ENCODE assay signal across 8 mouse cellular contexts in the genomic region with DNA sequence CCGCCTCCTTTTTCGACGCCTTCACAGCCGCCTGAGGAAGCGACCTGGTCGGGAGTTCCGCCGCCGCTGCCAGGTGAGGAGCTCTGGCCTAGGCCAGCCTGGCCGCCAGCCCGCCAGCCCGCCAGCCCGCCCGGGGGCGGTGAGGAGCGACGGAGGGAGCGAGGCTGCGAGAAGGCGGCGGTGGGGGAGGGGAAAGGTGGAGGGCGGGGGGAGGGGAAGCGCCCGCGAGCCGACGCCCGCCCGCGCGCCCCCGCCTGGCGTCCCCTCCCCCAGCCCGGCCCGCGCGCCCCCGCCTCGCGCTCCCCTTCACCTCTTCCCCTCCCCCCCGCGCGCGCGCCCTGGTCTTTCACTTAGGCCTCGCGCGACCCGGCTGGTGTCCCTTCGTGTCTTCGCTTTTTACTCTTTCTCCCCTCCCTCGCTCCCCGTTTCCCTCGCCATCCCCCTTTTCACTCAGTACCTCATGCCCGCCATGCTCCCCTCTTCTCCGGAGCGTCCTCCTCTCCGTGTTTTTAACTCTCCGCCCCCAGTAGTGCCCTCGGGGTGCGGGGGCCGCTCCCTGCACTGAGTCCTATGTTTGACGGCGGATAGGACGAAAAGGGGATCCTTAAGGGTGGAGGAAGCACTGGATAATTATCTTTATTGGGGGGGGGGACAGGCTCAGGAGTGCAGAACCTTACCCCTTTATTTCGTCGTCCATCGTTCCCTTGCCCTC. TPM values are rescaled to one million over a fixed set of nuclear protein-coding genes. Genes with fewer than 3 reads are reported as not detected.
A peak's percentile ranks its signal among the peaks of the same experiment; 100 is the strongest.
DNase-seq lines count a peak whose midpoint lies in the region; ATAC-seq and TF ChIP-seq lines count a peak whose summit lies in the region.

No protein-coding gene starts in this region.

- H3K4me1 ChIP-seq in cerebellum, adult 2 months (ENCODE audit: control insufficient read depth, insufficient read depth, low read length): no peaks in the 10 kb centered on the region; the same call in 1 of the 2 replicates
- H3K4me1 ChIP-seq in forebrain, embryonic 16.5 days (replicated peaks; ENCODE audit: control insufficient read depth, insufficient read depth, low read length): peaks cover 15% of the 10 kb centered on the region
- peaks cover 40% of the 10 kb centered on the region for H3K4me1 ChIP-seq in hindbrain, embryonic 13.5 days (replicated peaks)
- peaks cover 22% of the 10 kb centered on the region for H3K4me1 ChIP-seq in midbrain, embryonic 10.5 days

- H3K27me3 ChIP-seq in cerebellum, adult 2 months (ENCODE audit: control insufficient read depth, insufficient read depth, low read length): no peaks in the 10 kb centered on the region
- no peaks in the 10 kb centered on the region for H3K27me3 ChIP-seq in forebrain, embryonic 16.5 days (replicated peaks; ENCODE audit: control insufficient read depth, insufficient read depth, low read length)
- H3K27me3 ChIP-seq in hindbrain, embryonic 13.5 days: no peaks in the 10 kb centered on the region
- no peaks in the 10 kb centered on the region for H3K27me3 ChIP-seq in midbrain, embryonic 10.5 days (ENCODE audit: low read depth, poor library complexity, severe bottlenecking)

- intact Hi-C loops in left cerebral cortex, postnatal 14 days (cut with DNase I): loop anchor here (5.0 kb wide), 1 partner anchor 79 kb away; no protein-coding TSS in a partner anchor

- H3K4me2 ChIP-seq in forebrain, embryonic 16.5 days (ENCODE audit: low read length): peak overlapping the region; percentile 77
- peak overlapping the region; percentile 93 for H3K4me2 ChIP-seq in hindbrain, embryonic 13.5 days

- no peak for TF ChIP-seq CTCF in cerebellum, adult 2 months (IDR thresholded peaks at IDR 0.05; ENCODE audit: borderline replicate concordance, insufficient read depth, low read depth, low read length)

- peak; percentile 74 for DNase-seq in CD4-positive, CD25-positive, alpha-beta regulatory T cell, adult 2 months (ENCODE audit: low read depth, low spot score)
- DNase-seq in cerebellum, adult 2 months: peak; percentile 56 to 62
- DNase-seq in left cerebral cortex, postnatal 14 days (ENCODE audit: low spot score in 2 of 2): peak; percentile 54 to 59
- peak; percentile 85 for DNase-seq in midbrain, embryonic 10.5 days (ENCODE audit: low spot score)
- DNase-seq in spleen, postnatal 10 days (ENCODE audit: low spot score in 2 of 2): peak; percentile 60 to 84

- H3K36me3 ChIP-seq in forebrain, embryonic 16.5 days (ENCODE audit: control insufficient read depth, insufficient read depth): no peaks in the 10 kb centered on the region
- no peaks in the 10 kb centered on the region for H3K36me3 ChIP-seq in hindbrain, embryonic 13.5 days
- peaks cover 34% of the 10 kb centered on the region for H3K36me3 ChIP-seq in midbrain, embryonic 10.5 days

- H3K9ac ChIP-seq in forebrain, embryonic 16.5 days (replicated peaks; ENCODE audit: low read depth, low read length): peak overlapping the region; percentile 85
- peak overlapping the region; percentile 92 for H3K9ac ChIP-seq in hindbrain, embryonic 13.5 days

- TF ChIP-seq POLR2A in cerebellum, adult 2 months (IDR thresholded peaks at IDR 0.05; ENCODE audit: borderline replicate concordance, insufficient read depth, low read length): no peak

- H3K9me3 ChIP-seq in forebrain, embryonic 16.5 days (ENCODE audit: control insufficient read depth, low read length): no peaks in the 10 kb centered on the region
- H3K9me3 ChIP-seq in hindbrain, embryonic 13.5 days: no peaks in the 10 kb centered on the region
- no peaks in the 10 kb centered on the region for H3K9me3 ChIP-seq in midbrain, embryonic 10.5 days (replicated peaks)

- WGBS in cerebellum, adult 2 months: 2% methylated on average over 63 of the region's 68 CpGs
- WGBS in forebrain, embryonic 16.5 days: under 1% methylated on average over 25 of the region's 68 CpGs
- whole genome bisulfite sequencing in hindbrain, embryonic 13.5 days: under 1% methylated on average over 23 of the region's 68 CpGs
- WGBS in midbrain, embryonic 10.5 days: under 1% methylated on average over 50 of the region's 68 CpGs

- H3K27ac ChIP-seq in cerebellum, adult 2 months (ENCODE audit: insufficient read depth, low read length): peak overlapping the region; percentile 82; the same call in 1 of the 2 replicates
- H3K27ac ChIP-seq in forebrain, embryonic 16.5 days (ENCODE audit: low read length): peak overlapping the region; percentile 96
- peak overlapping the region; percentile 97 for H3K27ac ChIP-seq in hindbrain, embryonic 13.5 days
- H3K27ac ChIP-seq in midbrain, embryonic 10.5 days (replicated peaks): peak overlapping the region; percentile 99

- H3K4me3 ChIP-seq in cerebellum, adult 2 months (replicated peaks; ENCODE audit: insufficient read depth, low read depth, low read length): peak overlapping the region; percentile 94
- H3K4me3 ChIP-seq in forebrain, embryonic 16.5 days (replicated peaks; ENCODE audit: low read length): peak overlapping the region; percentile 71
- H3K4me3 ChIP-seq in hindbrain, embryonic 13.5 days: peak overlapping the region; percentile 76
- peak overlapping the region; percentile 93 for H3K4me3 ChIP-seq in midbrain, embryonic 10.5 days

- no peak for ATAC-seq in CD4-positive, CD25-positive, alpha-beta regulatory T cell, adult 4 months
- peak; percentile 23 for ATAC-seq in forebrain, embryonic 16.5 days
- ATAC-seq in hindbrain, embryonic 13.5 days (ENCODE audit: low FRiP score): peak; percentile 63

RNA-seq across cellular contexts. Expression of gene Gatad2b, which starts 0.5 kb away (rescaled TPM):
- 10 to 100 TPM; 25.2 to 26.2 TPM for polyA plus RNA-seq in CD4-positive, CD25-positive, alpha-beta regulatory T cell, adult 4 months (2017; shearing (Covaris generic))
- 33.3 and 40.7 TPM in 2 replicates for polyA plus RNA-seq in cerebellum, adult 2 months (2012; rRNA removed)
- polyA plus RNA-seq in forebrain, embryonic 16.5 days (2015; fragmentation: Nextera tagmentation; extraction: Ambion mirVana): 15.2 and 16.5 TPM in 2 replicates
- 16.0 and 17.0 TPM in 2 replicates for polyA plus RNA-seq in hindbrain, embryonic 13.5 days (2015; fragmentation: Nextera tagmentation; extraction: Ambion mirVana)
- 10 to 100 TPM; 89.0 to 96.0 TPM for total RNA-seq in left cerebral cortex, postnatal 14 days (2021)
- 13.6 and 14.1 TPM in 2 replicates for polyA plus RNA-seq in midbrain, embryonic 10.5 days (2016; fragmentation: Nextera tagmentation; extraction: Ambion mirVana)

RNA-seq across cellular contexts. Expression of gene Dennd4b, which starts 28.5 kb away (rescaled TPM):
- 10 to 100 TPM; 17.9 to 28.0 TPM for polyA plus RNA-seq in CD4-positive, CD25-positive, alpha-beta regulatory T cell, adult 4 months (2017; shearing (Covaris generic))
- 65.4 and 77.0 TPM in 2 replicates for polyA plus RNA-seq in cerebellum, adult 2 months (2012; rRNA removed)
- polyA plus RNA-seq in forebrain, embryonic 16.5 days (2015; fragmentation: Nextera tagmentation; extraction: Ambion mirVana): 5.3 and 6.7 TPM in 2 replicates
- polyA plus RNA-seq in hindbrain, embryonic 13.5 days (2015; fragmentation: Nextera tagmentation; extraction: Ambion mirVana): 4.6 and 5.7 TPM in 2 replicates
- 10 to 100 TPM; 28.2 to 29.4 TPM for total RNA-seq in left cerebral cortex, postnatal 14 days (2021)
- 6.9 and 7.0 TPM in 2 replicates for polyA plus RNA-seq in midbrain, embryonic 10.5 days (2016; fragmentation: Nextera tagmentation; extraction: Ambion mirVana)

RNA-seq across cellular contexts. Expression of gene Crtc2, which starts 39.5 kb away (rescaled TPM):
- polyA plus RNA-seq in CD4-positive, CD25-positive, alpha-beta regulatory T cell, adult 4 months (2017; shearing (Covaris generic)): 10 to 100 TPM; 34.0 to 50.6 TPM
- 78.2 and 91.2 TPM in 2 replicates for polyA plus RNA-seq in cerebellum, adult 2 months (2012; rRNA removed)
- 18.5 and 23.2 TPM in 2 replicates for polyA plus RNA-seq in forebrain, embryonic 16.5 days (2015; fragmentation: Nextera tagmentation; extraction: Ambion mirVana)
- 18.8 and 19.8 TPM in 2 replicates for polyA plus RNA-seq in hindbrain, embryonic 13.5 days (2015; fragmentation: Nextera tagmentation; extraction: Ambion mirVana)
- total RNA-seq in left cerebral cortex, postnatal 14 days (2021): 10 to 100 TPM; 30.5 to 31.6 TPM
- 18.5 and 20.9 TPM in 2 replicates for polyA plus RNA-seq in midbrain, embryonic 10.5 days (2016; fragmentation: Nextera tagmentation; extraction: Ambion mirVana)

RNA-seq across cellular contexts. Expression of gene Slc39a1, which starts 45.5 kb away (rescaled TPM):
- 10 to 100 TPM; 36.5 to 50.4 TPM for polyA plus RNA-seq in CD4-positive, CD25-positive, alpha-beta regulatory T cell, adult 4 months (2017; shearing (Covaris generic))
- polyA plus RNA-seq in cerebellum, adult 2 months (2012; rRNA removed): 35.8 and 38.7 TPM in 2 replicates
- 42.5 and 43.1 TPM in 2 replicates for polyA plus RNA-seq in forebrain, embryonic 16.5 days (2015; fragmentation: Nextera tagmentation; extraction: Ambion mirVana)
- 52.7 and 54.9 TPM in 2 replicates for polyA plus RNA-seq in hindbrain, embryonic 13.5 days (2015; fragmentation: Nextera tagmentation; extraction: Ambion mirVana)
- total RNA-seq in left cerebral cortex, postnatal 14 days (2021): 10 to 100 TPM; 50.5 to 51.9 TPM
- 69.6 and 81.8 TPM in 2 replicates for polyA plus RNA-seq in midbrain, embryonic 10.5 days (2016; fragmentation: Nextera tagmentation; extraction: Ambion mirVana)

RNA-seq across cellular contexts. Expression of gene Creb3l4, which starts 50.2 kb away (rescaled TPM):
- polyA plus RNA-seq in CD4-positive, CD25-positive, alpha-beta regulatory T cell, adult 4 months (2017; shearing (Covaris generic)): under 1 TPM in 1 of 2 experiments, not detected in 1; 0.20 TPM
- 0.23 and 0.51 TPM in 2 replicates for polyA plus RNA-seq in cerebellum, adult 2 months (2012; rRNA removed)
- 2.7 and 3.3 TPM in 2 replicates for polyA plus RNA-seq in forebrain, embryonic 16.5 days (2015; fragmentation: Nextera tagmentation; extraction: Ambion mirVana)
- polyA plus RNA-seq in hindbrain, embryonic 13.5 days (2015; fragmentation: Nextera tagmentation; extraction: Ambion mirVana): 3.0 TPM in 2 replicates
- under 1 TPM in 1 of 2 experiments, not detected in 1; 0.23 TPM for total RNA-seq in left cerebral cortex, postnatal 14 days (2021)
- 4.6 and 4.9 TPM in 2 replicates for polyA plus RNA-seq in midbrain, embryonic 10.5 days (2016; fragmentation: Nextera tagmentation; extraction: Ambion mirVana)
